Mouse (Mus musculus) regulatory T cell (primary cell): ENCODE measurements around the gene Exoc3l2.

ENCODE experiments used
- in situ Hi-C: fragments of 300-600 bp; cut with MboI, MseI; formaldehyde crosslinking; loops from one replicate; pipeline ENCODE4 v1.15.1; 2025; ENCODE audit warnings: high pct_unique_total_duplicates

Gene Exoc3l2

DNA sequence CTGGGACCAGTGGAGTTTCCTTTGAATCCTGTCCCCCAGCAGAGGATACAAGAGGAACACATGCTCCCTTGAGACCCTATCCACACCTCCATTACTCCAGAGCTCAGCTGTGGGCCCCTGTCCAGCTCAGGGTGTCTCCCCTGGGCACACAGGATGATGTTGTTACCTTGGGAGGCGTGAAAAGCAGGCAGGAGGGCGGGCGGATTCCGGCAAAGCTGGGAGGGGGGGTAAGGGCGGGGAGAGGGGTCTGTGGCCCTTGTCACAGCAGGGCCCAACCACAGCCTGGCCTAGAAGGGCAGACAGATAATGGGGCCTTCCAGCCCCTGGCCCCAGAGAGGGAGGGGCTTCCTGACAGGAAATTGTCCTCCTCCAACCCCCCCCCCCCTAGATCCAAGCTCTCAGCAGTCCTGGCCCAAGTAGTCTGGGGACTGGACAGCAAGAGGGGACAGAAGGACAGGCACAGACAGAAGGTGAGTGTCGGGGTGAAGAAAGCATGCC lies at the start of gene Exoc3l2:
Gene Exoc3l2, plus strand, starts transcription at position 448 of the 498 bp plus-strand sequence.
- in situ Hi-C loops: no loop called here

DNA sequence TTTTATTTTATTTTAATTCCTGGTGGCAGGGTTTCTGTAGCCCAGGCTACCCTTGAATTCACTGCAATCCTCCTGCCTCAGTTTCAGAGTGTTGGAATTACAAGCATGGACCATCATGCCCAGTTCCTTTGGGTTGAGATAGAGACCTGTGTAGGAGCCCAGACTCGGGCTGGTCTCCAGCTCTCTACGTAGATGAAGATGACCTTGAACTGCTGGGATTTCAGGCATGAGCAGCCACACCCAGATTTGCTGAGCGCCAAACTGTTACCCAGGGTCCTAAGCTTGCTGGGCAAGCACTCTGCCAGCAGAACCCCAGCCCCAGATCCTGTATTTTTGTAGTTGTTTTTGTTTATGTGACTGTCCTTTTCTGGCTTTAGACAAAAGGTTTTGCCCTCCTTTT lies 49.6 kb upstream of the Exoc3l2 start:
- in situ Hi-C loops: no loop called here

DNA sequence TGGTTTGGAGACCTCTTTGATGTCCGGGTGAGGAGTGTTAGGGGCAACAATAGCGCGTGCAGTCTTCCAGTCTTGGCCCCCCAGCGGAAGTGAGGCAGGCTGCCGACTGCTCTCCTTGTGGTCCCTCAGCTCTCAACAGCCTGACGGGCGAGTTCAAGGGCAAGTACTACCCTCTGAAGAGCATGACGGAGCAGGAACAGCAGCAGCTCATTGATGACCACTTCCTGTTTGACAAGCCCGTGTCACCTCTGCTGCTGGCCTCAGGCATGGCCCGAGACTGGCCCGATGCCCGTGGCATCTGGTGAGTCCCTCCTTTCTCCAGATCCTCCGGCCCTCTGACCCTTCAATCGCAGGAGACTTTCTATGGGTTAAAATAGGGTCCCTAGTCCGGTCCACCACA lies 46.5 kb upstream of the Exoc3l2 start:
- in situ Hi-C loops: no loop called here

DNA sequence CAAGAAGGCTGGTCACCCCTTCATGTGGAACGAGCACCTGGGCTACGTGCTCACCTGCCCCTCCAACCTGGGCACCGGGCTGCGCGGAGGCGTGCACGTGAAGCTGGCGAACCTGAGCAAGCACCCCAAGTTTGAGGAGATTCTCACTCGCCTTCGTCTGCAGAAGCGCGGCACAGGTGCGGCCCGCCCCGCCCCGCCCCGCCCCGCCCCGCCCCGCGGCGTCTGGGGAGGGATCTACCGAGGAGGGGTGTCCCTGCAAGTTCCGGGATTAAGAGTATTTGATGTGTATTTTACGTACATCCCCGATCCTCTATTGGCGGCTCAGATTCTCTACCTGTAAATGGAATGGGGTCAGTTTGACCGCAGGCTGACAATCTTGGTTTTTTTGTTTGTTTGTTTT lies 43.0 kb upstream of the Exoc3l2 start:
- in situ Hi-C loops: loop anchor here (5.0 kb wide), 1 partner anchor 77 kb away; no protein-coding TSS in a partner anchor

DNA sequence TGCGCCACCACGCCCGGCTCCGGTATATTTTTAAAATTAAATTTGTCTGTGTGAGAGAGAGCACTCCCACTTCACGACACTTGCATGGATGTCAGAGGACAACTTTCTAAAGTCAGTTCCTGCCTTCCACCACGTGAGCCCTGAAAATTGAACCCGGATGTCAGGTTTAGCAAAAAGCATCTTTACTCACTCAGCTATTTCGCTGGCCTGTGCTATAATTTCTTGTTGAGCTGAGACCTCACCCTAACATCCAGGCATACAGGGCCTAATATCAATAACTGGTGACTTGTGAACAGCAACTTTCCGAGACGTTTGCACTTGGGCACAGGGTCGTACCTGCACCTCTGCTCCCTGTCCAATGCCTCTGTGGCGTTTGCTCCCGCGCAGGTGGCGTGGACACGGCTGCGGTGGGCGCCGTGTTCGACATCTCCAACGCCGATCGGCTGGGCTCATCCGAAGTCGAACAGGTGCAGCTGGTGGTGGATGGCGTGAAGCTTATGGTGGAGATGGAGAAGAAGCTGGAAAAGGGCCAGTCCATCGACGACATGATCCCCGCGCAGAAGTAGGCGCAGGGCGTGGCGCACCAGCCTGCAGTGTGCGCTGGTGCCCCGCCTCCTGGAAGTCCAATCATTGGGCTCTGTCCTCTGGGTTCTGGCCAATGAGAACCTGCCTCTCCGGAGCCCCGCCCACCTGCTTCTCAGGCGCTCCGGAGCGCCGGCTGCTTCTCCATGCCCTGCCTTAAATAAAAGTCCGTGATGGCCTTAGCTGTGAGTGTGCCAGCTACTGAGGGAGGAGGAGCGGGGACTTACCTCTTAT lies 42.1 kb upstream of the Exoc3l2 start:
- in situ Hi-C loops: loop anchor here (5.0 kb wide), 1 partner anchor 76 kb away; no protein-coding TSS in a partner anchor

DNA sequence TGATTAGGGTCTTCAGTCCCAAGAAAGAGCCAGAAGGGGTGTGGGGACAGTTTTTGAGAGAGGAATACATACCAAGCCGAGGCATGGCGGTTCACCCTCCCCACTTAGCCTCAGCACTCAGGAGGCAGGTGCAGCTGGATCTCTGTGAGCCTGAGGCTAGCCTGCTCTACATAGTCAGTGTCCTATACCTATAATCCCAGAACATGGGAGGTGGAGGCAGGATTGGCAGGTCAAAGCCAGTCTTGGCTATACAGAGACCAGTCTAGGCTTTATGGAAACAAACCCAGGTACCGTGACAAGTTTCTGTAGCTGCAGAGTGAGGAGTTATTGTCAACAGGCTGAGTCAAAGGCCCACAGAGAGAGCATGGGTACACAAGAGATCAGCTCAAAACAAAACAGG lies 40.0 kb upstream of the Exoc3l2 start:
- in situ Hi-C loops: loop anchor here (5.0 kb wide), 1 partner anchor 74 kb away; no protein-coding TSS in a partner anchor

DNA sequence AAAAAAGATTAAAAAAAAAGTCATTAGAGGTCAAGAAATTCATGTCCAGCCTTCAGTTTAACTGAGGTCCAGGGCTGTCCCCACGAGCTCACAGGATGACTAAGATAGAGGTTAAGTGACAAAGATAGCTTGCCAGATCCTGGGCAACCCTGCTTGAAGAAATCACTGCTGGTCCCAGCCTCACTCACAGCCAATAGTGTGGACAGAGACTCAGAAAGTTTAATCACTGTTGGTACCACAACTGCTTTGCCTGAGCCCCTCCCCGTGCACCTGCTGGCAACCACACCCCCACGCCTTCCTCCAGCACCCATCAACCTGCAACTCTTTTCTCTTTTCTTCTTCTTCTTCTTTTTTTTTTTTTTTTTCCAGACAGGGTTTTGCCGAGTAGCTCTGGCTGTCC lies 39.1 kb upstream of the Exoc3l2 start:
- in situ Hi-C loops: loop anchor here (5.0 kb wide), 1 partner anchor 73 kb away; no protein-coding TSS in a partner anchor

DNA sequence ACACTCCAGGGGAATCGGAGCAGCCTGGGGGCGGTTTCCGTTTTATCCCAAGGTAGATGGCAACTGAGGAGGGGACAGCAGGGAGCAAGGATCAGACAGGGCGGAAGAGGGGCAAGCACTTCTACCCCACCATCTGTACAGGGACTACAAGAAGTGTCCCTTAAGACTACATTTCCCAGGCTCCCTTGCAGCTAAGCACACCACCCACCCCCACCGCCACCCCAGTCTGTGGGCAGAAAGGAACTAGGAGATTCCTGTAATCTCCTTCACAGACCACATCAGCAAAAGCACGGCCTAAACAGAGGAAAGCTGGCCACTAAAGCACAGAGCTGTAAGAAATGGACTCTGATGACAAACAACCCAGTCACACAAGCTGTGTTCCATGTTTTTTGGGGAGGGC lies 36.8 kb upstream of the Exoc3l2 start:
- in situ Hi-C loops: no loop called here

DNA sequence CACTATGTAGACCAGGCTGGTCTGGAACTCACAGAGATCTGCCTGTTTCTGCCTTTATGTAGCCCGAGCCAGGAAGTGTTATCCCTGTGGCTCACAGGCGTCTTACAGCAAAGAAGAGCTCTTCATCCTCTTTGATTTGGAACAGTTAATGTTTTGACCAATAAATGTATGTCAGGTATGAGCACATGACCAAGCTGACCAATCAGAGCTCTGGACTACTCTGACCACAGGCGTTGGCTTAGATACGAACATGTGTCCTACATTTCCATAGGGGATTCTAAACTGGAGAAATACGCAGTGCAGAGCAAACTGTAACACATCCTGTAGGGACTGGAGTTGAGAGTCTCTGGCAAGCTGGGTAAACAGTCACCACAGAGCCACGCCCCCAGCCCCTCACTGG lies 36.2 kb upstream of the Exoc3l2 start:
- in situ Hi-C loops: no loop called here

DNA sequence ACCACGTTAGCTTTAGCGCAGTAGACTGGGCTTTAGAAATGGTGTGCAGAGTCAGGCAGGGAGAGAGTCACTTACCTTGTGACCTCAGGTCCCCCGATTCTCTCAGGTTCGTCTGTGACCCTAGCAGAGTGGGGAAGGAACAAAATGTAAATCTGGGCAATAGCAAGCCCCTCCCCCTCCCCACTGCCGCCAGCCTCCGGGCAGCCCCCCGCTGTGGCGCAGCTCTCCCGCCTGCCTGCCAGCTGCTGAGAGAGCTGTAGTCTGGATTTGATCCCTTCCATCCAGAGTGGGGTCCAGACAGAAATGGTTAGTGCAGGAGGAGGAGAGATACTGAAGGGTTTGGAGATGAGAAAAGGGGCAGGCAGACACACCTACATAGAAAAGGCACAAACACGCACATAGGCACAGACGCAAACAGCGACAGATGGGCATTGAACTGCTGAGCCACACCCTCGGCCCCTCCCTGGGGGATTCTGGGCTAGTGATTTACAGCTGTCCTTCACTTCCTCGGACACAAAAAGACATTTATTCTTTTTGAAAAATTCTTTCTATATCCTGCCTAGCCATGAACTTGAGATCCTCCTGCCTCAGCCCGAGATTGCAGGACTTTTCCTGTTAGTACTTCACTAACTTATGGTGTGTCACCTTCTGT lies 35.0 kb upstream of the Exoc3l2 start:
- in situ Hi-C loops: no loop called here

DNA sequence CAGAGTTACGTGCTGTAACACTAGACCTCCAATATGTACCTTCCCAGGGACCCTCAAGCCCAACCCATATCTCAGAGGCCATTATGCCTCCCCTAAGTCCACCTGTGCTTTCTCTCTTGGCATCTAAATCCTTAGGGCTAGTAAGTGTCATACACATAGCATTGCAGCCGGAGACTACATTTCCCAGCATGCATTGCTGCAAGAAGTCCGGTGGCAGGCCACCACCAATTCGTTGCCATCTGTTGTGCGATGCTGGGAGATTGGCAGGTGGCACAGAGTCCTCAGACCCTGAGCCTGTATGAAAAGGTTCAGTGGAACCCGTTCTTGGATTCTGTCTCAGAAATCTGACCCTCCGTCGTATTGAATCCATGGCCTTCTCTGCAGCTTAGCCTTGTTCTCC lies 33.4 kb upstream of the Exoc3l2 start:
- in situ Hi-C loops: no loop called here

DNA sequence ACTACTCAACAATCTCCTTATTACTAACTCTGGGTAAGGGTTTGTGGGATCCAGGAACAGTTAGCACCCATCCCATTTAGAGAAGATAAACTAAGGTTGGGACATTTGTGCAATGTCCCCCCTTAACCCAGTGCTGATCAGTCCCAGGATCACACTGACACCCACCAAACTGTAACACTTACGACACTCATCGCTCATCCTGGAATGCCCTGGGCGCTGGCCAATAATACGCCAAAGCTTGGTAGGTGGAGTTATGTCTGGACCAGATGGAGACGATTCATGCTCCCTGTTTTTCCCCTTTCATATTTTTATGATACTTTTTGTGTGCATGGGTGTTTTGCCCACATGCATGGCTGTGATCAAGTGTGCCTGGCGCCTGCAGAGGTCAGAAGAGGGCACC lies 32.7 kb upstream of the Exoc3l2 start:
- in situ Hi-C loops: no loop called here

DNA sequence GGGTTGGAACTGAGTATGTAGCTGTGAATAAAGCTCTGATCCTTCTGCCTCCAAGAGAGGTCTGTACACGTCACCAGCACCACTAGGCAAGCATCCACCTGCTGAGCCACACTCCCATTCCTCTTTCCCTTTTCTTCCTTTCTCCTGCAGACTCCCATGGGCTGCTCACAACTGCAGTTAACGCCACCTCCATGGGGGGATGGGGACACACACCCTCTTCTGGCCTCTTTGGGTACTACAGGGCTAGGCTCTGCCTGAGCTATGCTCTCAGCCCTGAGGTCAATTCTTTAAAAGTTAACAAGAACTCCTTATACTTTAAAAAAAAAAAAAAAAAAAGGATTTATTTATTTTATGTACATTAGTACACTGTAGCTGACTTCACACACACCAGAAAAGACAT lies 30.7 kb upstream of the Exoc3l2 start:
- in situ Hi-C loops: no loop called here

DNA sequence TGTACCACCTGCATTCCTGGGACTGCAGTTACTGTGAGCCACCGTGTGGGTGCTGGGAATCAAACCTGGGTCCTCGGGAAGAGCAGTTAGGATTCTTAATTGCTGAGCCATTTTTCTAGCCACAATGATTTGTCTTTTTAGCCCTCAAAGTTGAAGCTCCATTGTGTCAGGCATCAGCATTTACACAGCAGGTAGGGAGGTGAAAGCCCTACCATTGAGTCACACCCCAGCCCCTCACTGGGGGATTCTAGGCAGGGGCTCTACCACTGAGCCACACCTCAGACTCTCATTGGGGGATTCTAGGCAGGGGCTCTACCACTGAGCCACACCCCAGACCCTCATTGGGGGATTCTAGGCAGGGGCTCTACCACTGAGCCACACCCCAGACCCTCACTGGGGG lies 26.9 kb upstream of the Exoc3l2 start:
- in situ Hi-C loops: no loop called here

DNA sequence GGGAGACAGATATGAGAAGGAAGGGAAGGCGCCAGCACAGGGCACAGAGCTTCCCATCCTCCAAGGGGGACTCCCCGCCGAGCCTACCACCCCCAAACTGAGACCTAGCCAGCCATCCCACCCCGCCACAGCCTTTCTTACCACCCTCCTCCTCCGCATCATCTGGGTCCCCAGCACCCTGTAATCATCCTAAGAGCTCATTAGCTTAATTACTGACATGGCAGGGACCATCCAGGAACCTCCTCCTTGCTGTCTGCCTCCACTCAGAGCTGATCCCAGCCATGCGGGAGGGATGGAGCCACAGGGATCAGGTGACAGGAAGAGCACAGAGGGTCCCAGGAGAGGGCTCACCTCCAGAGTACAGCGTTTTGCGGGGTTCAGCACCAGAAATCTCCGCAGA lies 26.1 kb upstream of the Exoc3l2 start:
- in situ Hi-C loops: no loop called here

DNA sequence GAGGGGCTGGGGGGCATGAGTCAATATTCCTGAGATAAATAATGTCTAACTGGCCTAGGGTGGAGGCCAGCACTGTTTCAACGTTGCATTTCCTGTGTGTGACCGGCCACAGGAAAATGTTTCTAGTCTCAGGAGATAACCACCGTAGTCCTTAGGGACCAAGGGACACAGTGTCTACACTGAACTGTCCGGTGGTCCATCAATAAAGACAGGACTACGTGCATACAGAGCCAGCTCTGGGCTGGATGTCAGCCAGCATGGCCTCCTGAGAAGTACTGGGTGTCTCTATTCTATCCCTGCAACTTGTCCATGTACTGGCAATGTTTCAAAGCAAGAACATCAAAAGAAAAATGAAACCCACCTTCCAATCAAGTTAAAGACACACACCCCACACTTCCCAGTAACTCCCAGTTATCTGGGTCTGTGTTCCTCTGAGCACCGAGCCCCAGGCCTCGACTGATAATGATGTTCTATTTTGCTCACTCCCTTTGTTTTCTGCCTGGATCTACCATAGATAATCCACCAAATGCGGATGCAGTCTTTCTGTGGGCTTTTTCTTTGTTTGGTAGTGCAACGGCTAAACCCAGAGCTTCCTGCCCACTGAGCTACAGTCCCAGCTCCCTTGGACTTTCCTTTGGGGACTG lies 21.6 kb upstream of the Exoc3l2 start:
- in situ Hi-C loops: no loop called here

DNA sequence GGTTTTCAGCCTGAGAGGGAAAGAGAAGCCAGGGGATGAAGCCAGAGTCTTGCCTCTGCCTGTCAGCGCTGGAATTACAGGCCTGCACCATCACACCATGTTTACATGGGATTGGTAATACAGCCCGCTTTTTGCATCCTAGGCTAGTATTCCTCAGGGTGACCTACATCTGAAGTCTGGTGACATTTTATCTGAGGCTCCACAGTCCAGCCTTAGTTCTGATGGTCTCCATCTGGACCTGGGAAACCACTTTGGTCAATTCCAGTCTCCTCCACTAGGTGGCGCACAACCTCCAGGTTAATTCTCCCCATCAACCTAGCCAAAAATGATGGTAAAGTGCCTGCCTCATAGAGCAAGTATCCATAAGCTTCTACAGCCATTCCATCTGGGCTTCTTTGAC lies 19.8 kb upstream of the Exoc3l2 start:
- in situ Hi-C loops: no loop called here

DNA sequence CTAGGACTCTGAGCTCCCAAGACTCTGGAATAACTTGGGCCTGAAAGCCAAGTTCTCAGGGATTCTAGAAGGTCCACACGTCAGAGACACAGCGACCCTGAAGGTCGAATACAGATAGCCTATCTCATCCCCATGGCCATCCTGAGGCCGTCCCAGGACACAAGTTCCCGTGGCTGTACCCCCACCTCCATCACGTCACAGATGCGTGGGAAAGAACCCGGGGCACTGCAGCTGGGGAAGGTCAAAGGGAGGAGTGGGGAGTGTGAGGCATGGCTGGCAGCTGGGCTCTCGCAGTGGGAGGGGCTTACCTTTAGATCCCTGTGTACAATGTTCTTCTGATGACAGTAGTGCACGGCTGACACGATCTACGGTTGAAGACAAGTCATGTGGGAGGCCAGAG lies 18.3 kb upstream of the Exoc3l2 start:
- in situ Hi-C loops: loop anchor here (5.0 kb wide), 1 partner anchor 98 kb away; no protein-coding TSS in a partner anchor

DNA sequence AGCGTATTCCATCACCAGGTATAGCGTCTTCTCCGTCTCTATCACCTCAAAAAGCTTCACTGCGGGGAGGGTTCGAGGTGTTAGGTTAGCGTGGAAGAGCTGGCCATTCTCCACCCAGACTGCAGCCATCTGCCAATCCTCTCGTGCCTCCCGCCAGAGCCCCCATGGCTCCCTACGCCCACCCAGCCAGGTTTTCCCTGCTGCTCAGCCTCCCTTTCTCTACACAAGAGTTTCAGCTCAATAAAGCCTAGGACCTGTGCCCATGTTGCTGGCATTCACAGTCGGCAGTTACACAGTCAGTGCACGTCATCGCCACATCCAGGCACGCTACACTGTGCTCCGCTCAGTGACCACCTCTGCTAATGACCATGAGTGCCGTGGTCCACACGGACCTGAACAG lies 15.4 kb upstream of the Exoc3l2 start:
- in situ Hi-C loops: loop anchor here (5.0 kb wide), 1 partner anchor 95 kb away; no protein-coding TSS in a partner anchor

DNA sequence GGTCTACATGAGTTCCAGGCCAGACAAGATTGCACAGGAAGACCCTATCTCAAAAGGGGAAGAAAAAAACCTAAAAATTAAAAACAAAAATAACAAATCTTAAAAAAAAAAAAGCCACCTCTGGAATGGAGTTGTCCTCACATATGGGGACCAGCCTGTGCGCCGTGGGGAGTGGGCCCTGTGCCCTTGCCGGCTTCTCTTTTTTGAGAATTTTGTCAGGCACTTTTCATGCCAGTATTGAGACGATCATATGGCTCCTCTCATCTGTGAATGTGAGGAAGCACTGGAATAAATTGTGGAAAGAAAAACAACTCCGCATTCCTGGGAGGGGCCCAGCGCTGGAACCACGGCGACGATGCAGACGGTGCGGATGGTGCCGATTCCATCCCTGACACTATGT lies 14.0 kb upstream of the Exoc3l2 start:
- in situ Hi-C loops: loop anchor here (5.0 kb wide), 1 partner anchor 93 kb away; no protein-coding TSS in a partner anchor

DNA sequence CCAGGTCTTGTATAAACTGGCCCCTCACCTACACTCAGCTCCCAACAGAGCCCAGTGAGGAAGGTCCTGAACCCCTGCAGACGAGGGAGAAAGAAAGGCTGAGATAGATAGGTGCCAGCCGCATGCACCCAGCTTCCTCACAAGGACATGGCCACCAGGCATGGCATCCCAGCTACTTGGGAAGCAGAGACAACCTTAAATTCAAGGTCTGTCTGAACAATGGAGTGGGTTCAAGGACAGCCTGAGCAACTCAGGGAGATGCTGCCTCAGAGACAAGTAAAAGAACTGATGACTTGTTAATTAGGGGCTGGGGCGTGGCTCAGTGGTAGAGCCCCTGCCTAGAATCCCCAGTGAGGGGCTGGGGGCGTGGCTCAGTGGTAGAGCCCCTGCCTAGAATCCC lies 7.9 kb upstream of the Exoc3l2 start:
- in situ Hi-C loops: no loop called here

DNA sequence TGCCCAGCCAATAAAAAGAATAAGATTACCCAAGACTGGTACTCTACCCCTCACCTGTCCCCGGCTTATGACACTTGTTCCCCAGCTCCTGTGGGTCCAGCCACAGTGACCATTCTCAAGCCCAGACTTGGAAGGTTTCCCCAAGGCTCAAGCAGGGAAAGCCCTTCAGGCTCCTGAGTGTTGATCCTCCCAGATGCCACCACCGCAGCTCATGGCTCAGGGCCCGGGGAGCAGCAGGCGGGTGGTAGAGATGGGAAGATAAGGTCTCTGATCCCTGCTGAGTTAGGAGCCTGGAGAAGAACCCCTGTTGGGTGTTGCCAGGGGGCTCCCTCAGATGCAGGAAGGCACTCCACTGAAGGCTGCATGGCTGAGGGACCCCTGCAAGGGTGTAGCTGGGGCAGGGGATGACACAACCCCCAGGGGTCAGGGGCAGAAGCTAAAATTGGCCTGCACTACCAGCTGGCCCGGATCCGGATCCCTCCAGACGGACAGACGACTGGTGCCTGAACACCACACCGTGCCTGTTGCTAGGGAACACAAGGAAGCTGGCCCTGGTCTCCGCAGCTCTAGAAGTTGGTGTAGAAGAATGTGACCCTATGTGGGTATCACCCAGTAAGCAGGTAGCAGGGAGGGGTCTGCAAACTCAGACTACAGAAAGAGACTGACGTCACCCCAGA lies 7.2 kb upstream of the Exoc3l2 start:
- in situ Hi-C loops: no loop called here
